Mouse (Mus musculus) thymus, adult 2 months (tissue): ENCODE measurements around the gene Zfp317. TPM values are rescaled to one million over a fixed set of nuclear protein-coding genes. Genes with fewer than 3 reads are reported as not detected.
A peak's percentile ranks its signal among the peaks of the same experiment; 100 is the strongest.

Source experiments
- DNase-seq: peaks from one replicate; pipeline ENCODE4 v3.0.0; 2021
- H3K27ac ChIP-seq: fragments of 200-500 bp; 2 replicates; pipeline ENCODE4 v1.5.1; 2012; ENCODE audit warnings: low read length, control low read depth; ENCODE audit not compliant: control insufficient read depth, insufficient read depth
- H3K27me3 ChIP-seq: fragments of 200-500 bp; 2 replicates; pipeline ENCODE4 v1.6.1; 2012; ENCODE audit warnings: mild to moderate bottlenecking, low read length, moderate library complexity, mixed read lengths; ENCODE audit not compliant: control insufficient read depth, insufficient read depth
- H3K36me3 ChIP-seq: fragments of 200-500 bp; 2 replicates; pipeline ENCODE4 v1.6.1; 2012; ENCODE audit warnings: mild to moderate bottlenecking, low read length, moderate library complexity; ENCODE audit not compliant: control insufficient read depth, insufficient read depth
- H3K4me1 ChIP-seq: fragments of 200-500 bp; replicated peaks from 2 replicates; pipeline ENCODE4 v1.6.1; 2012; ENCODE audit warnings: low read length; ENCODE audit not compliant: control insufficient read depth, insufficient read depth
- H3K4me3 ChIP-seq: fragments of 200-500 bp; 2 replicates; pipeline ENCODE4 v1.5.1; 2012; ENCODE audit warnings: mild to moderate bottlenecking, low read length, control low read depth, moderate library complexity; ENCODE audit not compliant: control insufficient read depth, insufficient read depth
- CTCF ChIP-seq: fragments of 200-500 bp; IDR thresholded peaks from 2 replicates; pipeline ENCODE4 v1.5.1; 2012; ENCODE audit warnings: mild to moderate bottlenecking, control low read depth, low read length, moderate library complexity, borderline replicate concordance; ENCODE audit not compliant: control insufficient read depth, poor library complexity, insufficient read depth; ENCODE audit errors: extremely low read depth
- POLR2A ChIP-seq: fragments of 200-500 bp; IDR thresholded peaks from 2 replicates; pipeline ENCODE4 v1.6.1; 2012; ENCODE audit warnings: mild to moderate bottlenecking, low read length, control low read depth, moderate library complexity; ENCODE audit not compliant: control insufficient read depth, poor library complexity, insufficient read depth; ENCODE audit errors: extremely low read depth
- WGBS: fragments of 180-500 bp; shearing (Covaris S2); methylation state at CpG from one replicate; pipeline ENCODE4 v1.1.7; 2018; 5-methylcytosine and 5-hydroxymethylcytosine counted together
- polyA plus RNA-seq: library from polyadenylated mRNA; depleted of rRNA; stranded (reverse); fragments of >200 nt; gene quantifications from 2 replicates; pipeline ENCODE4 v1.2.3, GENCODE M21; 2012; rRNA removed

Gene Zfp317
- polyA plus RNA-seq: 9.7 and 10.9 TPM in 2 replicates

GRCm38 (mm10) chr9:19621843-19622822 lies at the start of gene Zfp317:
Gene Zfp317 (plus strand): TSS chr9:19622102.
- WGBS: 3% methylated on average over 35 of the region's 35 CpGs
- peak within 1 kb of the TSS; percentile 81 for H3K27ac ChIP-seq
- peak within 1 kb of the TSS; percentile 52 for H3K4me3 ChIP-seq
- no peaks in the 10 kb centered on the region for H3K27me3 ChIP-seq
- no peaks in the 10 kb centered on the region for H3K4me1 ChIP-seq
- peak; percentile 87 for DNase-seq
- TF ChIP-seq CTCF (no peak), POLR2A (no peak; the same call in none of the 2 replicates)
- H3K36me3 ChIP-seq: 0 out of 2 replicates have a peak, but pooled peaks cover 4% of the 10 kb centered on the region

- H3K27ac ChIP-seq: no peak within 1 kb of the TSS
- TF ChIP-seq POLR2A (no peak), CTCF (no peak)
- H3K27me3 ChIP-seq: no peaks in the 10 kb centered on the region
- no peak for DNase-seq
- H3K4me3 ChIP-seq: no peak within 1 kb of the TSS
- no peaks in the 10 kb centered on the region for H3K36me3 ChIP-seq
- H3K4me1 ChIP-seq: no peaks in the 10 kb centered on the region
Measured at GRCm38 (mm10) chr9:19582317-19582716, 39.6 kb upstream of the Zfp317 start, which contains the start of gene Olfr855. Gene Olfr855 (plus strand): TSS chr9:19582617.

- WGBS: 95% methylated on average over 3 of the region's 3 CpGs
- no peak for DNase-seq
- H3K36me3 ChIP-seq: 0 out of 2 replicates have a peak, but pooled peaks cover 2% of the 10 kb centered on the region
- no peaks in the 10 kb centered on the region for H3K27me3 ChIP-seq
- TF ChIP-seq CTCF (no peak), POLR2A (no peak)
- H3K4me3 ChIP-seq: no peak overlapping the region
- no peaks in the 10 kb centered on the region for H3K4me1 ChIP-seq
- no peak overlapping the region for H3K27ac ChIP-seq
Measured at GRCm38 (mm10) chr9:19621297-19621696, 605 bp upstream of the Zfp317 start.

- Histone ChIP-seq H3K27ac (no peak overlapping the region), H3K36me3 (peaks cover 13% of the 10 kb centered on the region), H3K4me3 (no peak overlapping the region), H3K27me3 (no peaks in the 10 kb centered on the region), H3K4me1 (no peaks in the 10 kb centered on the region)
- TF ChIP-seq POLR2A (no peak), CTCF (no peak)
- no peak for DNase-seq
Measured at GRCm38 (mm10) chr9:19629574-19629973, 7.7 kb downstream of the Zfp317 start.

- no peak for DNase-seq
- Histone ChIP-seq H3K27me3 (no peaks in the 10 kb centered on the region), H3K4me1 (no peaks in the 10 kb centered on the region), H3K36me3 (peaks cover 44% of the 10 kb centered on the region), H3K27ac (no peak overlapping the region), H3K4me3 (no peak overlapping the region)
- WGBS: 97% methylated on average over 3 of the region's 3 CpGs
- TF ChIP-seq CTCF: no peak
- no peak for TF ChIP-seq POLR2A
Measured at GRCm38 (mm10) chr9:19645193-19645592, 23.3 kb downstream of the Zfp317 start.

- TF ChIP-seq CTCF (no peak), POLR2A (no peak)
- H3K4me1 ChIP-seq: no peaks in the 10 kb centered on the region
- no peaks in the 10 kb centered on the region for H3K36me3 ChIP-seq
- no peak overlapping the region for H3K27ac ChIP-seq
- no peak overlapping the region for H3K4me3 ChIP-seq
- no peaks in the 10 kb centered on the region for H3K27me3 ChIP-seq
- 90% methylated on average over 6 of the region's 6 CpGs for WGBS
- DNase-seq: no peak
Measured at GRCm38 (mm10) chr9:19690281-19690680, 68.4 kb downstream of the Zfp317 start.
